Mouse (Mus musculus) limb, embryonic 11.5 days (tissue): ENCODE measurements around the gene Eif6. TPM values are rescaled to one million over a fixed set of nuclear protein-coding genes. Genes with fewer than 3 reads are reported as not detected.

Experiments
- ATAC-seq: fragments of 200-750 bp; cut with Nextera tagmentation; 2 replicates; pipeline ENCODE4 v1.8.0; 2017; ENCODE audit warnings: low read depth; ENCODE audit not compliant: insufficient number of reproducible peaks, low FRiP score, low TSS enrichment
- DNase-seq: peaks from one replicate; pipeline ENCODE4 v3.0.0-alpha.2; 2015; ENCODE audit warnings: low spot score
- H3K27ac ChIP-seq: fragments of 300-500 bp; sonication (generic); replicated peaks from 2 replicates; pipeline ENCODE4 v1.5.1; 2014; ENCODE audit warnings: low read depth, mild to moderate bottlenecking, low read length
- H3K27me3 ChIP-seq: fragments of 300-500 bp; sonication (generic); 2 replicates; pipeline ENCODE4 v1.6.1; 2014; ENCODE audit warnings: mild to moderate bottlenecking, low read length, mixed read lengths; ENCODE audit not compliant: control insufficient read depth, insufficient read depth
- H3K36me3 ChIP-seq: fragments of 300-500 bp; sonication (generic); 2 replicates; pipeline ENCODE4 v1.6.1; 2014; ENCODE audit warnings: mild to moderate bottlenecking, low read length, moderate library complexity, mixed read lengths; ENCODE audit not compliant: control insufficient read depth, insufficient read depth
- H3K4me1 ChIP-seq: fragments of 300-500 bp; sonication (generic); 2 replicates; pipeline ENCODE4 v1.6.1; 2014; ENCODE audit warnings: low read length, mixed read lengths; ENCODE audit not compliant: control insufficient read depth, insufficient read depth
- H3K4me2 ChIP-seq: fragments of 300-500 bp; sonication (generic); 2 replicates; pipeline ENCODE4 v1.6.1; 2014; ENCODE audit warnings: low read depth, mild to moderate bottlenecking, moderate library complexity; ENCODE audit not compliant: severe bottlenecking
- H3K4me3 ChIP-seq: fragments of 300-500 bp; sonication (generic); 2 replicates; pipeline ENCODE4 v1.5.1; 2014; ENCODE audit warnings: low read depth, low read length
- H3K9ac ChIP-seq: fragments of 300-500 bp; sonication (generic); 2 replicates; pipeline ENCODE4 v1.6.1; 2014; ENCODE audit warnings: mild to moderate bottlenecking, low read length
- H3K9me3 ChIP-seq: fragments of 300-500 bp; sonication (generic); 2 replicates; pipeline ENCODE4 v1.6.1; 2016; ENCODE audit warnings: low read length; ENCODE audit not compliant: control insufficient read depth
- WGBS: fragments of 180-500 bp; shearing (Covaris S2); extraction: QIAGEN DNeasy Blood & Tissue Kit; methylation state at CpG from one replicate; pipeline ENCODE4 v1.1.7; 2014; 5-methylcytosine and 5-hydroxymethylcytosine counted together
- polyA plus RNA-seq: library from polyadenylated mRNA; unstranded; fragments of >200 nt; fragmentation: Nextera tagmentation; extraction: Ambion mirVana; gene quantifications from 2 replicates; pipeline ENCODE4 v1.2.1, GENCODE M21; 2014

Gene Eif6
- polyA plus RNA-seq, 1 experiment from 2014 or later = 215 TPM

DNA sequence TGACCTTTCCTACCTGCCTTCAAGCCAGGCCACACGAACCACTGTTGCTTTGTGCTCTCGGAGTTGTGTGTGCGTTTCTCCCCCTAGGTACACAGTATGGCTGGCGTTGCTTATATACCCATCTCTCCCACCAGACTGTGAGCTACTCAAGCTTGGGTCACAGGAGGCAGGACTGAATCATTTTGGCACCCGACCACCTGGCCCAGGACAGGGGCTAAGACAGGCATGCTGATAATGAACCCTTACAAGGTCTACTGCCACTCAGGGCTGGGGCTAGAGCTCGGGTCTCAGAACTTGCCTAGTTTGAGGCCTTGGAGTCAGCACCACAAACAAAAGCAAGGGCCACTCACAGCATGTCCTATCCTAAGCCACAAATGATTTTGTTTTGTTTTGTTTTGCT is 34.9 kb upstream of the Eif6 start:
- ATAC-seq (no peak), DNase-seq (no peak)
- H3K27me3 ChIP-seq = no peaks in the 10 kb centered on the region
- no peak overlapping the region for H3K4me2 ChIP-seq
- no peaks in the 10 kb centered on the region for H3K9me3 ChIP-seq
- H3K36me3 ChIP-seq = 0 out of 2 replicates have a peak, but pooled peaks cover 2% of the 10 kb centered on the region
- no peak overlapping the region for H3K4me3 ChIP-seq
- peaks cover 12% of the 10 kb centered on the region for H3K4me1 ChIP-seq
- no peak overlapping the region for H3K27ac ChIP-seq
- H3K9ac ChIP-seq = no peak overlapping the region
- WGBS = 88% methylated on average over 6 of the region's 6 CpGs

DNA sequence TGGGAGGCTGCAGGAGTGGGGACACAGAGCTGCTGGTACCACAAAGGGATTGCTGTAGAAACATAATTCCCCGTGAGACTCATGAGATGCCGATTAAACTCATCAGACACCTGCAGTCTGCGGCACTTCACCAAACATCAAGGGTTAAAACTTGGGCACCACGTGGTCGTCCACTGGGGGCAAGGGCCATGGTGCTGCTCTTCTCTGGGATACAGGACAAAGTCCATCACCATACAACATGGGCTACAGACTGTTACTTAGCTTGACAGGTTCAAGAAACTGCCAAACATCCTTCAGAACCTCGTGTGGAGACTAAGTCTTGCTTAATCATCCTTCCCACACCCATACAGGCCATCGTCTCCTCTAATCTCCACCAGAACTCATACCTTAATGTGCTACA is 33.4 kb upstream of the Eif6 start:
- Histone ChIP-seq H3K4me2 (no peak overlapping the region), H3K27ac (no peak overlapping the region), H3K9ac (no peak overlapping the region), H3K9me3 (no peaks in the 10 kb centered on the region), H3K4me1 (peaks cover 12% of the 10 kb centered on the region), H3K4me3 (no peak overlapping the region), H3K36me3 (0 out of 2 replicates have a peak, but pooled peaks cover 2% of the 10 kb centered on the region), H3K27me3 (no peaks in the 10 kb centered on the region)
- ATAC-seq = no peak
- WGBS = 76% methylated on average over 7 of the region's 7 CpGs
- DNase-seq = no peak

DNA sequence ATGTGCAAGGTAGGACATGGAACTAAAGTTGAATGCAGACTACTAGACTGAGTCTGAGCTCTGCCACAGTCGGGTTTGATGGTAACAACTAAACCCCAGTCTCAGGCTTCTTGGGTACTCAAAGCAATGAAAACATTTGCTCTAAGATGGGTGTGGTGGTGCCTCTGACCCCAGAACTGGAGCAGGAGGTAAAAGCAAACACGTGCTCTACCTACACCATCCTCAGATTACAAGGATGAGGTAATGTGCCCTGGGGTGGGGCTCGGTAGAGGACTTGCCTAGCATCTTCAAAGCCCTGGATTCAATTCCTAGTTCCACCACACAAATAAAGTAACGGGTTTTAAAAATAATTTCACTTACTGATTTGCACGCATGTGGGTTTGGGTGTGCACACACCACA is 25.8 kb upstream of the Eif6 start:
- Histone ChIP-seq H3K36me3 (peaks cover 6% of the 10 kb centered on the region; the same call in 1 of the 2 replicates), H3K9ac (no peak overlapping the region)
- WGBS = 86% methylated on average over 5 of the region's 5 CpGs

DNA sequence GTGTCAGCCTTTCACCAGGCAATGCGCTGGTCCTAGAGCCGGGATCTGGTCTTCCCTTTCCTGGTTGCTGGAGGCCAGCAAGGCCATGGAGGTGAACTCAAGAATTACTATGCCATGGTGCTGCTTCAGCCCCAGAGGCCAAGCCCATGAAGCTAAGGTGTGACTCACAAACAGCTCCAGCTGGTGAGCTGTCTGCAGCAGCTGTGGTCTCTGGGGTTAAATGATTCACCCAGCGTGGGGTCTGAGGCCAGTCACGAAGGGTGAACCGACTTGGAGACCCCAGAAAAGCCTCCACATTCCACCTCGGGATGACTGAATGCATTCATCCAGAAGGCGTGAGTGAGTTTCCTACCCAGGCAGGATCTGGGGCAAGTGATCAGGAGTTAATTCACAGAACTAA is 23.4 kb upstream of the Eif6 start:
- Histone ChIP-seq H3K27me3 (no peaks in the 10 kb centered on the region), H3K36me3 (peaks cover 6% of the 10 kb centered on the region; the same call in 1 of the 2 replicates), H3K27ac (no peak overlapping the region), H3K4me3 (no peak overlapping the region), H3K4me2 (no peak overlapping the region), H3K9me3 (no peaks in the 10 kb centered on the region), H3K4me1 (no peaks in the 10 kb centered on the region), H3K9ac (no peak overlapping the region)
- WGBS = 80% methylated on average over 7 of the region's 7 CpGs
- ATAC-seq = no peak
- no peak for DNase-seq

More for the DNA sequence above, 25.8 kb upstream of the Eif6 start:
- H3K27me3 ChIP-seq = no peaks in the 10 kb centered on the region
- no peak for ATAC-seq
- H3K4me1 ChIP-seq = no peaks in the 10 kb centered on the region
- H3K4me3 ChIP-seq = no peak overlapping the region
- no peak for DNase-seq
- H3K9me3 ChIP-seq = no peaks in the 10 kb centered on the region
- no peak overlapping the region for H3K4me2 ChIP-seq
- no peak overlapping the region for H3K27ac ChIP-seq

DNA sequence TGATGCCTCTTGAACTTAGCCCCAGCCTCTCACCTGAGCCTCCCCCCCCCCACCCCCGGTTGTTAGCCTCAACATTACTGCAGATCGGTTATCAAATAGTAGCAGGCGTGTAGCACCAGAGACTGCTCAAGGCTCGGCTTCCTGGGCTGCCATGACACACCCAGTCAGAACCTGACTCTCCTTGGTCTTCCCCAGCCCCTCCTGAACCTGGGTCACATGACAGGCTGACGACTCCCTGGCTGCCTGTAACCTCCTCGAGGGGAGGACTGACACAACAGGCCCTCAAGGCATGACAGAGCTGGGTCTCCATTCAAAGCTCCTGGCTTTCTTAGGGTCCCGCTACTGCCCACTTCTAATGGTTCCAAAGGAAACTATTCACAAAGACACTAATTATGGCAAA is 22.7 kb upstream of the Eif6 start:
- ATAC-seq = no peak
- 68% methylated on average over 7 of the region's 7 CpGs for WGBS

DNA sequence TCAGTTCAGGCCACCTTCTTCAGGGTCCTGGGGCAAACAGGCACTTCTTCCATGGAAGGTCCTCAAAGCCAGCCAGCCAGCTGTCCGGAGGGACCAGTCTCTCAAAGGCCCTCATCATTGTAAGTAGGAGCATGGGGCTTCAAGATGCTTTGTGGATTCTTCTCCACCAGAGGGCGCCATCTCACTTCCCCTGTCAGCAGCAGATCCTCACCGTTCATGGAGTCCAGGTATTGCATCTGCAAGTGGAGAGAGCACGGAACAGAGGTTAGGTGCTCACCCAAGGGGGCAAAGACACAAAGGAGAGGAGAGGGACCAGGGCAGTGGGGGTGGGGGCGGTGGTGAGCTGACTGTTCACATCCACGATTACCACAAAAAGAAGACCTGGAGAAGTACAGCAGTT is 21.6 kb upstream of the Eif6 start:
- no peak overlapping the region for H3K9ac ChIP-seq
- 40% methylated on average over 6 of the region's 6 CpGs for WGBS
- peaks cover 4% of the 10 kb centered on the region; the same call in 1 of the 2 replicates for H3K36me3 ChIP-seq
- ATAC-seq = no peak
- no peaks in the 10 kb centered on the region for H3K4me1 ChIP-seq
- H3K27me3 ChIP-seq = no peaks in the 10 kb centered on the region
- no peak overlapping the region for H3K27ac ChIP-seq
- no peak overlapping the region for H3K4me2 ChIP-seq
- DNase-seq = peak; percentile 88
- no peak overlapping the region for H3K4me3 ChIP-seq
- no peaks in the 10 kb centered on the region for H3K9me3 ChIP-seq

More for the DNA sequence above, 22.7 kb upstream of the Eif6 start:
- Histone ChIP-seq H3K27ac (no peak overlapping the region), H3K9ac (no peak overlapping the region), H3K4me1 (no peaks in the 10 kb centered on the region), H3K4me2 (no peak overlapping the region), H3K27me3 (no peaks in the 10 kb centered on the region), H3K36me3 (peaks cover 6% of the 10 kb centered on the region; the same call in 1 of the 2 replicates), H3K9me3 (no peaks in the 10 kb centered on the region), H3K4me3 (no peak overlapping the region)
- DNase-seq = no peak

DNA sequence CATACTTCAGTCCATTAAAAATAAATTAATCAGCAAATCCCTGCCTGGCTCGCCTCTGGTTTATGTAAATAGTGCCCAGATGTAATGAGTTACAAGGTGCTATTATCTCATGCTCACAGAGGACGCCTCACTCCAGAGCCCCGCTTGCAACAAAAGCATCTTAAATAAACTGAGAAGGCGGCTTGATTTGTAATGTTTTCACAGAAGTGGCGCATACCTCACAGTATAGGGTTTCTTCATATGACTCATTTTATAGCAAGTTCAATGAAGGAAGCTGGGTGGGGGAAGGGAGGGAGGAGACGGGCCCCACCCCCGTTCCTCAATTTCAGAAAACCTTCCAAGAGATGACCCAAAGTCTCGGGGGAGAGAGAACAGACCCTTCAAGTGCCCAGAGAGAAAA is 20.2 kb upstream of the Eif6 start:
- H3K4me2 ChIP-seq = no peak overlapping the region
- no peak overlapping the region for H3K27ac ChIP-seq
- ATAC-seq (no peak), DNase-seq (no peak)
- H3K9ac ChIP-seq = no peak overlapping the region
- no peak overlapping the region for H3K4me3 ChIP-seq
- no peaks in the 10 kb centered on the region for H3K9me3 ChIP-seq
- 84% methylated on average over 8 of the region's 8 CpGs for WGBS
- H3K4me1 ChIP-seq = no peaks in the 10 kb centered on the region
- H3K27me3 ChIP-seq = no peaks in the 10 kb centered on the region
- H3K36me3 ChIP-seq = peaks cover 4% of the 10 kb centered on the region; the same call in 1 of the 2 replicates

DNA sequence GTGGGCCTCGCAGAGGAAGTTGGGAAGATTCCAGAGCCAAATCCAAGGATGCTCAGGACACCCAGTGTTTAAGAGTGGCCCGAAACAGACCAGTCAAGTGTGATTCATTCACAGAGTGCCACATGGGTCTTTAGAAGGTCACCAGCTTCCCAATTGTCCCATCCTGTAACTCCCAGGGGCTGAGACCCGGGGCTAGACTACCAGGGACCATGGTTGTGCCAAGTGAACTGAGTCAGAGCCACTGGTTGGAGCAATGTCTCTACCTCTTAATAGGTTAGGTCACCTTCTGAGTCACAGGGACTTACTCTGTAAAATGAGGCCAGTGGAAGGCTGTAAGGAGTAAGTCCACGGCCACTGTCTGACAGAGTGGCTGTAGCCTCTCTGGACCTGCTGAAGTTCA is 12.2 kb upstream of the Eif6 start:
- ATAC-seq = no peak
- WGBS = 85% methylated on average over 4 of the region's 4 CpGs
- H3K9me3 ChIP-seq = no peaks in the 10 kb centered on the region

DNA sequence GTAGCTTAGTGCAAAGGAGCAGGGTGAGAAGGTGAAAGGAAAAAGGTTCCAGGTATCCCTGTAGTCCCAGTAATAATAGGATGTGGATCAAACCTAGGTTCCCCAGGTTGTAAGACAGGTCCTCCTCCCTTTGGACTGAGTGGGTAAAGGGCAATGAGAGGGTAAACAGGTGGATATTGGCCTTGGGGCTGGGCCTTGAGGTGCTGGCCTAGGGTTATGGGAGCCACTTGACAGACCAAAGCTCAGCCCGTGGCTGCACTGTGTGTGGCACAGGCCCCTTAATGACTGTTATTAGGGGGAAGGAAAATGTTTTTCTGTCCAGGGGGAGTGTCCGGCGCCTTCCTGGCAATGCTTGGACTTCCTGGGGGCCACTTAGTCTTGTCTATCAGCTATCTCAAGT is 11.2 kb upstream of the Eif6 start:
- ATAC-seq = no peak
- no peak overlapping the region for H3K4me3 ChIP-seq
- H3K9me3 ChIP-seq = no peaks in the 10 kb centered on the region
- H3K4me2 ChIP-seq = no peak overlapping the region
- H3K36me3 ChIP-seq = no peaks in the 10 kb centered on the region
- no peaks in the 10 kb centered on the region for H3K27me3 ChIP-seq
- no peaks in the 10 kb centered on the region for H3K4me1 ChIP-seq
- WGBS = 77% methylated on average over 3 of the region's 3 CpGs
- H3K27ac ChIP-seq = no peak overlapping the region
- no peak overlapping the region for H3K9ac ChIP-seq
- DNase-seq = no peak

More for the DNA sequence above, 12.2 kb upstream of the Eif6 start:
- DNase-seq = no peak
- H3K27me3 ChIP-seq = no peaks in the 10 kb centered on the region
- no peak overlapping the region for H3K9ac ChIP-seq
- no peaks in the 10 kb centered on the region for H3K4me1 ChIP-seq
- H3K27ac ChIP-seq = no peak overlapping the region
- H3K4me3 ChIP-seq = no peak overlapping the region
- H3K36me3 ChIP-seq = no peaks in the 10 kb centered on the region
- H3K4me2 ChIP-seq = no peak overlapping the region
